Mouse (Mus musculus) hindbrain, postnatal 0 days (tissue): ENCODE measurements around the gene Noc2l. TPM values are rescaled to one million over a fixed set of nuclear protein-coding genes. Genes with fewer than 3 reads are reported as not detected.

Experiments used
- ATAC-seq: fragments of 200-750 bp; cut with Nextera tagmentation; 2 replicates; pipeline ENCODE4 v1.8.0; 2017; ENCODE audit warnings: mild to moderate bottlenecking, moderate TSS enrichment, moderate library complexity
- DNase-seq: peaks from one replicate; pipeline ENCODE4 v3.0.0-alpha.2; 2015; ENCODE audit warnings: low spot score
- H3K27ac ChIP-seq: fragments of 300-500 bp; sonication (generic); 2 replicates; pipeline ENCODE4 v1.5.1; 2014; ENCODE audit warnings: mild to moderate bottlenecking
- H3K27me3 ChIP-seq: fragments of 300-500 bp; sonication (generic); 2 replicates; pipeline ENCODE4 v1.6.1; 2014; ENCODE audit warnings: low read length, mixed read lengths; ENCODE audit not compliant: insufficient read depth
- H3K36me3 ChIP-seq: fragments of 300-500 bp; sonication (generic); 2 replicates; pipeline ENCODE4 v1.6.1; 2014; ENCODE audit warnings: low read length, mixed read lengths; ENCODE audit not compliant: insufficient read depth
- H3K4me1 ChIP-seq: fragments of 300-500 bp; sonication (generic); 2 replicates; pipeline ENCODE4 v1.6.1; 2014; ENCODE audit warnings: antibody characterized with exemption, low read length, mixed read lengths; ENCODE audit not compliant: insufficient read depth
- H3K4me2 ChIP-seq: fragments of 300-500 bp; sonication (generic); 2 replicates; pipeline ENCODE4 v1.6.1; 2014; ENCODE audit warnings: low read depth, mild to moderate bottlenecking, low read length, moderate library complexity, mixed read lengths
- H3K4me3 ChIP-seq: fragments of 300-500 bp; sonication (generic); 2 replicates; pipeline ENCODE4 v1.5.1; 2014; ENCODE audit warnings: low read length
- H3K9ac ChIP-seq: fragments of 300-500 bp; sonication (generic); replicated peaks from 2 replicates; pipeline ENCODE4 v1.6.1; 2014; ENCODE audit warnings: mild to moderate bottlenecking, low read length, moderate library complexity, mixed read lengths
- H3K9me3 ChIP-seq: fragments of 300-500 bp; sonication (generic); 2 replicates; pipeline ENCODE4 v1.6.1; 2016; ENCODE audit warnings: low read length, mixed read lengths
- CTCF ChIP-seq: IDR thresholded peaks from 2 replicates; pipeline ENCODE4 v1.5.1; 2016; ENCODE audit warnings: antibody characterized with exemption, control low read depth, low read depth
- WGBS: fragments of 180-500 bp; shearing (Covaris S2); extraction: QIAGEN DNeasy Blood & Tissue Kit; methylation state at CpG from one replicate; pipeline ENCODE4 v1.1.7; 2014; 5-methylcytosine and 5-hydroxymethylcytosine counted together
- polyA plus RNA-seq: library from polyadenylated mRNA; unstranded; fragments of >200 nt; fragmentation: Nextera tagmentation; extraction: Ambion mirVana; gene quantifications from 2 replicates; pipeline ENCODE4 v1.2.1, GENCODE M21; 2015
- total RNA-seq: library from RNA; depleted of rRNA; stranded (reverse); fragments of >200 nt; gene quantifications from 2 replicates; pipeline ENCODE4 v1.2.3, GENCODE M21; 2014

The Noc2l gene
- total and polyA plus RNA-seq, 2 experiments from 2014 or later: 43.8 to 79.8 TPM

DNA sequence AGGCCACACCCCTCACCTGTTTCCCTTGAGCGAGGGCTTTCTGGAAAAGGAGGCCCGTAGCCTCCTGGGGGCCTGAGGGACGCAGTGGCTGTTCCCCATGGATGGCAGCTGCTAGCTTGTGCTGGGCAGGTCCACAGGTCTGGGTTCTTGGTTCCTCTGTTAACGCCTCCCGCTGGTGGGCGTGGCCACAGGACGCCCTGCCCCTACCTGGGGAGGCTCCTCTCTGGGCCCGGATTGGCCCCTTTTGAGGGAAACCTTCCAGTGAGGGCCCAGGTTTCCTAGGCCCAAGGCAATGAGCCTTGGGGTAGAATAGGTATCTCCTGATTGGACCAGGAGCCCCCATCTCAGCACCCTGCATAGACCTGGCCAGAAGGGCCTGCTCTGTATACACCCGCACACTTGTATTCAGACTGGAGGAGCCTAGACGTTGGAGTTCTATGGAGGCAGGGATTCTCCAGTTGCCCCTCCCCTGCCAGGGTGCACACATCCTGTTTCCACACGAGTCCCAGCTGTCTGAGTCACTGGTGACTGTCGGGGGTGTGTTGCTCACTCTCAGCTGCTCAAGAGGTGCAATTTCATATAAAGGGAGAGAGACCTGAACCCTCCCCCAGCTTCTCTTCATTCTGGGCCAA lies 7.3 kb upstream of the Noc2l start:
- Histone ChIP-seq H3K4me1 (peaks cover 12% of the 10 kb centered on the region), H3K4me2 (peak overlapping the region; percentile 10; the same call in 1 of the 2 replicates), H3K4me3 (no peak overlapping the region), H3K36me3 (peaks cover 27% of the 10 kb centered on the region), H3K9me3 (no peaks in the 10 kb centered on the region), H3K9ac (peak overlapping the region; percentile 28; the same call in 1 of the 2 replicates), H3K27ac (no peak overlapping the region), H3K27me3 (no peaks in the 10 kb centered on the region)
- DNase-seq (no peak), ATAC-seq (0 out of 2 replicates have a peak, but pooled peaks have one; percentile 4)
- 24% methylated on average over 12 of the region's 12 CpGs for WGBS
- no peak for TF ChIP-seq CTCF

DNA sequence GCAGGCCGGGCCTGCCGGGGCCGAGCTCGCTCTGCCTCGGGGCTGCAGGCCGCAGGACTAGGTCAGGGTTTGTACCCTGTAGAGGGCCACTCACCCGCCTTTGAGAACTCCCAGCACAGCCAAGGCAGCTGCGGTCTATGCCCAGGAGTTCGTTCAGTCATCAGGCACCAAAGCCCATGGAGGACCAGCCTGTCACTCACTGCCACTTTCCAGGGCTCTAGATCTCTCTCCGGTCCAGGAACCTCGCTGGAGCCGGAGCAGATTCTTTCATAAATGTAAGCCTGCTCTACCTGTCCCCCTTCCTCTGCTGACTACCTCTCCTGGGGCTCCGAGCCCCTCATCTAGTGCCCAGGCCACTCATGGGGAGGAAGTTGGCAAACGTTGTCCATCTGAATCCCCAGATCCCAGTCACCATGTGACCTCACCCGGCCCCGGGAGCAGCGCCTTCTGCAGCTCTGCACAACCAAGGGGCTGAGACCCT lies 1.7 kb upstream of the Noc2l start:
- Histone ChIP-seq H3K4me2 (peak overlapping the region; percentile 75), H3K27ac (peak overlapping the region; percentile 87), H3K27me3 (no peaks in the 10 kb centered on the region), H3K9me3 (no peaks in the 10 kb centered on the region), H3K36me3 (peaks cover 32% of the 10 kb centered on the region), H3K4me3 (peak overlapping the region; percentile 97), H3K9ac (peak overlapping the region; percentile 65), H3K4me1 (peaks cover 9% of the 10 kb centered on the region)
- TF ChIP-seq CTCF: 0 out of 2 replicates have a peak, but pooled peaks have one; percentile 7
- DNase-seq (peak; percentile 46), ATAC-seq (no peak)
- 1% methylated on average over 17 of the region's 17 CpGs for WGBS

DNA sequence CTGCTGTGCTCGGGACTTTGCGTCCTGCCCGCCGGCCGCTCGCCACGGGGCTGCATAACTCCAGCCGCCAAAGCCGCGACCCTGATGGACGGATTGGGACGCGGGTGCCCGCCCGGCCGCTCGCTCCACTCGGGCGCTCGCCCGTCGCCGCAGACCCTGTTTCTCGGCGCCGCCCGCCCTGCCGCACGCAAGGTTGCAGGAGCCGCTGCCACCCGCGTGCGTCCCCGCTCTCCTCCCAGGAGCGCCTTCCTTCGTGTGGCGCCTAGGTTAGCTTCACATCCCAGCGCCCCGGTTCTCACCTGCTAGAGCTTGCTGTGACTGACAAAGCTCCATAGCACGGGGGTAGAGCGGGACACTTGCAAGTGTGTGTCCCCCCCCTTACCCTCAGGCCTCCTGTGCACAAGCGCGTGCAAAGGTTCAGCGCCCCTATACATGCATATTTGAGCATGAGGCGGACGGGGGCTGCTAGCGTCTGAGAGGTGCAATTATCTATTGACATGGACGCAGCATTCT lies 1.1 kb upstream of the Noc2l start, which contains the start of gene Plekhn1:
Gene Plekhn1 (minus strand): TSS at position 157 of the 513 bp plus-strand sequence.
- H3K27me3 ChIP-seq: no peaks in the 10 kb centered on the region
- peak within 1 kb of the TSS; percentile 92 for H3K27ac ChIP-seq
- H3K4me3 ChIP-seq: peak within 1 kb of the TSS; percentile 97
- under 1% methylated on average over 38 of the region's 48 CpGs for whole genome bisulfite sequencing
- peaks cover 9% of the 10 kb centered on the region for H3K4me1 ChIP-seq
- peaks cover 33% of the 10 kb centered on the region for H3K36me3 ChIP-seq
- no peak for TF ChIP-seq CTCF
- ATAC-seq: peak; percentile 70
- no peaks in the 10 kb centered on the region for H3K9me3 ChIP-seq
- DNase-seq: peak; percentile 89
- H3K4me2 ChIP-seq: peak within 1 kb of the TSS; percentile 75
- peak within 1 kb of the TSS; percentile 71 for H3K9ac ChIP-seq

DNA sequence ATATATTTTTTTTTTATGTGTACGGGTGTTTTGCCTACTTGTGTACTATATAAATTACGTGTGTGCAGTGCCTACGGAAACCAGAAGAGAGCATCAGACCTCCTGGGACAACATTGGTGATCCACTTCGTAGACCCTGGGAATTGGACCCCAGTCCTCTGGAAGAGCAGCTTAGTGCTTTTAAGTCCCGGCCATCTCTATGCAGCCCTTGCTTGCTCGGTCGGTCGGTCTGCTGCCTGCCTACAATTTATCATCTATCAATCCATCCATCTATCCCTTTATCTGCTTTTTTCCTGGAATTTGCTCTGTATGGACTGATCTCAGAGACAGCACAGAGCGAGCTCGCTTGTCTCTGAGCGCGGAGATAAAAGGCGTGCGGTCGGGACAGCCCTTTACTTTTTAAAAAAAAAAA lies 445 bp upstream of the Noc2l start:
- Histone ChIP-seq H3K4me1 (peaks cover 9% of the 10 kb centered on the region), H3K9ac (peak overlapping the region; percentile 71), H3K4me2 (peak overlapping the region; percentile 75), H3K4me3 (peak overlapping the region; percentile 97), H3K36me3 (peaks cover 32% of the 10 kb centered on the region), H3K27ac (peak overlapping the region; percentile 92), H3K27me3 (no peaks in the 10 kb centered on the region), H3K9me3 (no peaks in the 10 kb centered on the region)
- DNase-seq (peak; percentile 85), ATAC-seq (peak; percentile 19)
- peak; percentile 49 for TF ChIP-seq CTCF
- WGBS: under 1% methylated on average over 15 of the region's 15 CpGs

DNA sequence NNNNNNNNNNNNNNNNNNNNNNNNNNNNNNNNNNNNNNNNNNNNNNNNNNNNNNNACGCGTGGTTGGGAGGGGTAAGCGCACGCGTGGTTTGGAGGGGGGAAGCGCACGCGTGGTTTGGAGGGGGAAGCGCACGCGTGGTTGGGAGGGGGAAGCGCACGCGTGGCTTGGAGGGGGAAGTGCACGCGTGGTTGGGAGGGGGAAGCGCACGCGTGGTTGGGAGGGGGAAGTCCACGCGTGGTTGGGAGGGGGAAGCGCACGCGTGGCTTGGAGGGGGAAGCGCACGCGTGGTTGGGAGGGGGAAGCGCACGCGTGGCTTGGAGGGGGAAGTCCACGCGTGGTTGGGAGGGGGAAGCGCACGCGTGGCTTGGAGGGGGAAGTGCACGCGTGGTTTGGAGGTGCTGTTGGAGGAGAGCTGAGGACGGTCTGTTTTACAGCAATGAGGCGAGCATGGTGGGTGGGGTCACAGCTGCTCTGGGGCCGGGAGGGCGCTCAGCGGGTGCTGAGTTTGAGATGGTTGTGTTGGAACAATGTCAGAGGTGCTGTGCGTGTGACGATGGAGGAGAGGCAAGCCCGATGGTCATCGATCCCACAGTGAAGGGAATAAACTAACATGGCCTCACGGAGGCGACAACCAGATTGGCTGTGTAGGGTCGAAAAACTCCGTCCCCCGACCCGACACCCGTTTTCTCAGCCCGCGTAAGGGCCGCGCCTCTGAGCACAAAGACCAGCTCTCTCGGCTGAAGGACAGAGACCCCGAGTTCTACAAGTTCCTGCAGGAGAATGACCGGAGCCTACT lies 1.0 kb downstream of the Noc2l start:
- ATAC-seq: no peak
- Histone ChIP-seq H3K9me3 (no peaks in the 10 kb centered on the region), H3K4me2 (peak overlapping the region; percentile 75), H3K9ac (no peak overlapping the region; the same call in 1 of the 2 replicates), H3K4me1 (peaks cover 9% of the 10 kb centered on the region), H3K27me3 (no peaks in the 10 kb centered on the region), H3K36me3 (peaks cover 32% of the 10 kb centered on the region), H3K4me3 (peak overlapping the region; percentile 97), H3K27ac (no peak overlapping the region; the same call in 1 of the 2 replicates)
- 21% methylated on average over 55 of the region's 60 CpGs for WGBS
- no peak for TF ChIP-seq CTCF
- no peak for DNase-seq

DNA sequence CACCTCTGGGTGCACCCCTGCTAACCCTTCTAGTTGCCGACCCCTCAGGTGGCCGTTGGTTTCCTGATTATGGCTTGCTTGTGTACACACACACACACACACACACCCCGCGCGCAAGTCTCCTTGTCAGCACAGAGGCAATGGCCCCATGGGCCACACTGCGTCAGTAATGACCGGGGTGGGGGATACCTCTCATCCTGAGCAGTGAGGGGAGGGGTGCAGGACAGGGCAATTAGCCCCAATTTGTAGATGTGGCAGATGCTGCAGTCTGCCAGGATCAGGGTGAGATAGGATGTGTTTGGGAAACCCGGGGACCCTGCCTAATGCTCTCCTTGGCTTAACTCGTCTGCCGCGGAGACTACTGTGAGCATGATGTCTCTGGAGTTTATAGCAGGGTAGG lies 13.8 kb downstream of the Noc2l start:
- Histone ChIP-seq H3K4me3 (no peak overlapping the region), H3K27me3 (no peaks in the 10 kb centered on the region), H3K4me2 (no peak overlapping the region), H3K36me3 (peaks cover 34% of the 10 kb centered on the region), H3K4me1 (0 out of 2 replicates have a peak, but pooled peaks cover 2% of the 10 kb centered on the region), H3K9me3 (no peaks in the 10 kb centered on the region), H3K9ac (no peak overlapping the region), H3K27ac (no peak overlapping the region)
- ATAC-seq (peak; percentile 33; the same call in 1 of the 2 replicates), DNase-seq (no peak)
- TF ChIP-seq CTCF: no peak
- 67% methylated on average over 11 of the region's 11 CpGs for whole genome bisulfite sequencing
